Mouse (Mus musculus): ENCODE results near the gene Nxt2. TPM values are rescaled to one million over a fixed set of nuclear protein-coding genes. Genes with fewer than 3 reads are reported as not detected.

The Nxt2 gene
- not detected in 2 replicates for polyA plus RNA-seq (2012; ENCODE audit: insufficient read depth, insufficient read length, low replicate concordance, missing spikeins)

DNA sequence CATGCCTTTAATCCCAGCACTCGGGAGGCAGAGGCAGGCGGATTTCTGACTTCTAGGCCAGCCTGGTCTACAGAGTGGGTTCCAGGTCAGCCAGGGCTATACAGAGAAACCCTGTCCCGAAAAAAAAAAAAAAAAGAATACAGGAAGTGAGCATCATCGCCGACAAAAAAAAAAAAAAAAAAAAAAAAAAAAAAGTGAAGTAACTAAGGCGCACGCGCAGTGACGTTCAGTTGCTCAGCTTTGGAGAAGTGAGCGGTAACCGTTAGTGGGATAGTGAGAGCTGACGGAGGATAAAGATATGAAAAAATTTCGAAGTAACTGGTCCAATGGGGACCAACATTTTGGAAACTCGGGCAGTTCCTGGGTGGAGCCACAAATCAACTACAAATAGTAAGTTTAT, at the start of gene Nxt2:
Gene Nxt2 (plus strand): TSS at position 229 of the 400 bp plus-strand sequence.
- TF ChIP-seq CTCF (IDR thresholded peaks at IDR 0.05; ENCODE audit: insufficient read depth, low read depth, low read length) (no peak), POLR2A (IDR thresholded peaks at IDR 0.05; ENCODE audit: insufficient read depth, low read depth, low read length) (no peak)
- Histone ChIP-seq H3K27ac (ENCODE audit: insufficient read depth, low read depth, low read length) (no peak within 1 kb of the TSS), H3K4me1 (ENCODE audit: control insufficient read depth, insufficient read depth, low read length) (no peaks in the 10 kb centered on the region), H3K4me3 (ENCODE audit: insufficient read depth, low read depth, low read length) (no peak within 1 kb of the TSS)
- 88% methylated on average over 14 of the region's 14 CpGs for WGBS

GRCm38 (mm10) chrX:142176981-142177380, 49.6 kb upstream of the Nxt2 start:
- TF ChIP-seq POLR2A (IDR thresholded peaks at IDR 0.05; ENCODE audit: insufficient read depth, low read depth, low read length) (no peak), CTCF (IDR thresholded peaks at IDR 0.05; ENCODE audit: insufficient read depth, low read depth, low read length) (no peak)
- H3K4me3 ChIP-seq (ENCODE audit: insufficient read depth, low read depth, low read length): no peak overlapping the region
- no peak overlapping the region for H3K27ac ChIP-seq (ENCODE audit: insufficient read depth, low read depth, low read length)
- no peaks in the 10 kb centered on the region for H3K4me1 ChIP-seq (ENCODE audit: control insufficient read depth, insufficient read depth, low read length)

DNA sequence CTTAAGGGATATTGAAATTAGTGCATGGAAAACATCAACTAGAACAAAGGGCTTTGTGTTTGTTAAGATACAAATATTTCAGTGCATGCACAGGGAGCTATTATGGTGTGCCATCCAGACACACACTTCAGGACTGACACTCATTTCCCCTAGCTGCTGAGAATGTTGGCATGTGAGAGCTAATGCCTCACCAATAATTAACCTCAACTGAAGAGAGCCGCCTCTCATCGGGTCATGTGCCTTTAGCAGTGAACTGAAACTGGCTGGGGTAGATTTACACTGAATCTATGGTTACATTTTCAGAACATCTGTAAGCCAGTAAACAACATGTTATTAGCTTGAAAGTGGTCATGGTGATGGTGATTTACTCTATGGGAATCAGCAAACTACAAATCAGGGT, 44.5 kb upstream of the Nxt2 start:
- Histone ChIP-seq H3K4me3 (ENCODE audit: insufficient read depth, low read depth, low read length) (no peak overlapping the region), H3K4me1 (ENCODE audit: control insufficient read depth, insufficient read depth, low read length) (no peaks in the 10 kb centered on the region), H3K27ac (ENCODE audit: insufficient read depth, low read depth, low read length) (no peak overlapping the region)
- TF ChIP-seq CTCF (IDR thresholded peaks at IDR 0.05; ENCODE audit: insufficient read depth, low read depth, low read length) (no peak), POLR2A (IDR thresholded peaks at IDR 0.05; ENCODE audit: insufficient read depth, low read depth, low read length) (no peak)
- WGBS: 38% methylated on average over 2 of the region's 2 CpGs

- 36% methylated on average over 22 of the region's 22 CpGs for WGBS
- no peak overlapping the region for H3K27ac ChIP-seq (ENCODE audit: insufficient read depth, low read depth, low read length)
- TF ChIP-seq CTCF (IDR thresholded peaks at IDR 0.05; ENCODE audit: insufficient read depth, low read depth, low read length): no peak
- H3K4me3 ChIP-seq (ENCODE audit: insufficient read depth, low read depth, low read length): no peak overlapping the region
- peaks cover 5% of the 10 kb centered on the region; the same call in 1 of the 2 replicates for H3K4me1 ChIP-seq (ENCODE audit: control insufficient read depth, insufficient read depth, low read length)
Observed at GRCm38 (mm10) chrX:142189023-142189703, 37.4 kb upstream of the Nxt2 start.

DNA sequence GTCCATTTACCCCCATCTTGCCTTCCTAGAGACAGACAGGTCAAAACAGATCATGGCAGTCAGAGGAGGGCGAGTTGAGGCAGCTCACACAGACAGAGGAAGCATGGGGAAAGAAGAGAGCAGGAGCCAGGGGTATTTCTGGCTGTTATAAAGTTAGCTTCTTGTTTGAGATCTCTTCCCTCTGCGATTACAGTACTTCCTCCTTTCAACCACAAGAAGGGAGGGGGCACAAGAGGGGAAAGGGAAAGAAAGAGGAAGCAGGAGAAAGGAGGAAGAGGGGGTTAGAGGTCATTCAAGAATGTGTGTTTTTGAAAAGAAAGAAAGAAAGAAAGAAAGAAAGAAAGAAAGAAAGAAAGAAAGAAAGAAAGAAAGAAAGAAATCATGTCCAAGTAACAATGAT, 36.2 kb upstream of the Nxt2 start:
- H3K4me1 ChIP-seq (ENCODE audit: control insufficient read depth, insufficient read depth, low read length): peaks cover 5% of the 10 kb centered on the region; the same call in 1 of the 2 replicates
- TF ChIP-seq CTCF (IDR thresholded peaks at IDR 0.05; ENCODE audit: insufficient read depth, low read depth, low read length) (no peak), POLR2A (IDR thresholded peaks at IDR 0.05; ENCODE audit: insufficient read depth, low read depth, low read length) (no peak)
- H3K4me3 ChIP-seq (ENCODE audit: insufficient read depth, low read depth, low read length): no peak overlapping the region
- no peak overlapping the region for H3K27ac ChIP-seq (ENCODE audit: insufficient read depth, low read depth, low read length)
- 91% methylated on average over 2 of the region's 2 CpGs for WGBS

- 43% methylated on average over 6 of the region's 6 CpGs for WGBS
- no peak overlapping the region for H3K4me3 ChIP-seq (ENCODE audit: insufficient read depth, low read depth, low read length)
Observed at GRCm38 (mm10) chrX:142194420-142194819, 32.1 kb upstream of the Nxt2 start.

DNA sequence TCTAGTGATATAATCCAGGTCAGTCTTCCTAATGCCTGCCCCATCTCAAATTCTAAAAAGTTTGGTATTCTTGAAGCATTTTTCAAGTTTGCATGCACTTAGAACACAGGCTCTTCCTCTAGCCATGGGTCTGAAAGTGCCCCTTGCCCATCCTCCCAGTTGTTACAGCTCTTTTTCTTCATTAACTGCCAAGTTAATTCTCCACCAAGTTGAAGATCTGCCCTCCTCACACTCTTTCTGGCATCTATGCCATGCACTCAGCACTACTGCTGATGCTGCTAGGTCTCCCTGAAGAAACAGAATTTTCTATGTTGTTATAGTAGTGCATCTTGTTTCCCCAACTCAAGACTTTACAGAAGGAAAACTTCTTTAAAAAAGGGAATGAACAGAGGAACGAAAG, 31.0 kb upstream of the Nxt2 start:
- TF ChIP-seq CTCF (IDR thresholded peaks at IDR 0.05; ENCODE audit: insufficient read depth, low read depth, low read length): no peak
- no peak for TF ChIP-seq POLR2A (IDR thresholded peaks at IDR 0.05; ENCODE audit: insufficient read depth, low read depth, low read length)
- no peak overlapping the region for H3K27ac ChIP-seq (ENCODE audit: insufficient read depth, low read depth, low read length)
- no peak overlapping the region for H3K4me3 ChIP-seq (ENCODE audit: insufficient read depth, low read depth, low read length)
- WGBS: 90% methylated on average over 1 of the region's 1 CpGs
- no peaks in the 10 kb centered on the region for H3K4me1 ChIP-seq (ENCODE audit: control insufficient read depth, insufficient read depth, low read length)

More at GRCm38 (mm10) chrX:142194420-142194819, 32.1 kb upstream of the Nxt2 start:
- TF ChIP-seq CTCF (IDR thresholded peaks at IDR 0.05; ENCODE audit: insufficient read depth, low read depth, low read length) (no peak), POLR2A (IDR thresholded peaks at IDR 0.05; ENCODE audit: insufficient read depth, low read depth, low read length) (no peak)
- H3K27ac ChIP-seq (ENCODE audit: insufficient read depth, low read depth, low read length): no peak overlapping the region
- peaks cover 2% of the 10 kb centered on the region; the same call in 1 of the 2 replicates for H3K4me1 ChIP-seq (ENCODE audit: control insufficient read depth, insufficient read depth, low read length)

- no peaks in the 10 kb centered on the region for H3K4me1 ChIP-seq (ENCODE audit: control insufficient read depth, insufficient read depth, low read length)
- H3K27ac ChIP-seq (ENCODE audit: insufficient read depth, low read depth, low read length): no peak within 1 kb of the TSS
- no peak for TF ChIP-seq CTCF (IDR thresholded peaks at IDR 0.05; ENCODE audit: insufficient read depth, low read depth, low read length)
- TF ChIP-seq POLR2A (IDR thresholded peaks at IDR 0.05; ENCODE audit: insufficient read depth, low read depth, low read length): no peak
- WGBS: 50% methylated on average over 5 of the region's 5 CpGs
- H3K4me3 ChIP-seq (ENCODE audit: insufficient read depth, low read depth, low read length): no peak within 1 kb of the TSS
Observed at GRCm38 (mm10) chrX:142196831-142197230, 29.7 kb upstream of the Nxt2 start, which contains the start of gene Gucy2f. TSS of gene Gucy2f (minus strand) at chrX:142196931.

DNA sequence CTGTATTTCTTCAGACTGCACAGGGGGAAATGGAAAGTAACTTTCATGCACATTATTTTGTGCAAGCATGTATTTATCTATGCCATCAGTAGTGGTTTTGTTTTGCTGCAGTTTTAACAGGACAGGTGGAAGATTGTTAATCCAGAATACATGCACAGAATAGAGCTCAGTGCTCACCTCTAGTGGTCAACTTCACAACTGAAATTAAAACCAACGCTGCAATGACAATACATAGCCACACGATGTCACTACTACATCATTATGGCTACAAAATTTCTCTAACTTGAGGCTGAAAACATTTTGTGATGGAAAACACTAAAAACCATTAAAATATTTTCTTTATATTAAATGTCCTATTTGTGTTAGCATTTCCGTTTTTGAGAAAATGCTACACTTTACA, 26.3 kb upstream of the Nxt2 start:
- no peak overlapping the region for H3K4me3 ChIP-seq (ENCODE audit: insufficient read depth, low read depth, low read length)
- no peak overlapping the region for H3K27ac ChIP-seq (ENCODE audit: insufficient read depth, low read depth, low read length)
- no peak for TF ChIP-seq CTCF (IDR thresholded peaks at IDR 0.05; ENCODE audit: insufficient read depth, low read depth, low read length)
- no peak for TF ChIP-seq POLR2A (IDR thresholded peaks at IDR 0.05; ENCODE audit: insufficient read depth, low read depth, low read length)
- WGBS: 11% methylated on average over 3 of the region's 3 CpGs
- H3K4me1 ChIP-seq (ENCODE audit: control insufficient read depth, insufficient read depth, low read length): no peaks in the 10 kb centered on the region

All from olfactory bulb, adult 2 months (tissue).